Mouse (Mus musculus) kidney, adult 9 months (tissue): ENCODE results near the gene Pmepa1.

Experiments used
- DNase-seq: peaks from one replicate; pipeline ENCODE4 v3.0.0; 2022

Gene Pmepa1

DNA sequence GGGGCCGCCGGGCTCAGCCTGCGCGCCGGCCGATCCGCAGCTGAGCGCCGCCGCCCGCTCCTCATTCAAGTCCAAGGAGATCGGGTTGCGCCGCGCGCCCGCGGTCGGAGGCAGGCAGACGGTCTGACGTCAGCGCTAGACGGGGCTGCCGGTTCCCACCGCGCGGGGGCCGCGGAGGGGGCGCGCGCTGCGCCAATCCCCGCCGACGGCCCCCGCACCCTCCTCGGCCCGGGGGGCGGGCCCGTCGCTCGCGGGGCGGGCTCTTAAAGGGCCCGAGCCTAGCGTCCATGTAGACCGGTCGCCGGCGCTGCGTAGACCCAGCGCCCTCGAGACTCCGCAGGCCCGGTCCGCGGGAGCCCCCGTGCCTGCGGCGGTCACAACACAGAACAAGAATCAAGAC, at the start of gene Pmepa1:
TSS of gene Pmepa1 (minus strand) at position 125 of the 400 bp plus-strand sequence.
- DNase-seq, result peak; percentile 93

GRCm38 (mm10) chr2:173321754-173322153, 45.4 kb upstream of the Pmepa1 start:
- DNase-seq, result no peak

GRCm38 (mm10) chr2:173321194-173321593, 44.9 kb upstream of the Pmepa1 start:
- no peak for DNase-seq

DNA sequence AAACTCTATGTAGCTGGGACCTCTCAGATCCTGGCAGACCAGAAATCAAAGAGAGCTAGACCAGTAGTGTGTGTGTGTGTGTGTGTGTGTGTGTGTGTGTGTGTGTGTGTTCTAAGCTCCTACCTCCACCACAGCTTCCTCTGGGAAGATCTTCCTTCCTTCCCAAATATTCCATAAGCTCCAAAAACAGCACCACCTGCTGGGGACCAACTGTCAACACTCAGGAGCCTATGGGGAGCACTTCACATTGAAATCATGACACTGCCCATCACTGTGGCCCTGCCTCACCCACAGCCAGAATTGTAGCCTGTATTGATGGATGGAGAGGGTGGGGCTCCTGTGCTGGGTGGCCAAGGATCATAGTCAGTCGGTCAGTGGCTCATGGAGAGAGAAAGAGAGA, 38.0 kb upstream of the Pmepa1 start:
- no peak for DNase-seq

GRCm38 (mm10) chr2:173308486-173308885, 32.2 kb upstream of the Pmepa1 start:
- no peak for DNase-seq

GRCm38 (mm10) chr2:173307984-173308383, 31.7 kb upstream of the Pmepa1 start:
- no peak for DNase-seq

GRCm38 (mm10) chr2:173307561-173307960, 31.2 kb upstream of the Pmepa1 start:
- DNase-seq, result peak; percentile 74

DNA sequence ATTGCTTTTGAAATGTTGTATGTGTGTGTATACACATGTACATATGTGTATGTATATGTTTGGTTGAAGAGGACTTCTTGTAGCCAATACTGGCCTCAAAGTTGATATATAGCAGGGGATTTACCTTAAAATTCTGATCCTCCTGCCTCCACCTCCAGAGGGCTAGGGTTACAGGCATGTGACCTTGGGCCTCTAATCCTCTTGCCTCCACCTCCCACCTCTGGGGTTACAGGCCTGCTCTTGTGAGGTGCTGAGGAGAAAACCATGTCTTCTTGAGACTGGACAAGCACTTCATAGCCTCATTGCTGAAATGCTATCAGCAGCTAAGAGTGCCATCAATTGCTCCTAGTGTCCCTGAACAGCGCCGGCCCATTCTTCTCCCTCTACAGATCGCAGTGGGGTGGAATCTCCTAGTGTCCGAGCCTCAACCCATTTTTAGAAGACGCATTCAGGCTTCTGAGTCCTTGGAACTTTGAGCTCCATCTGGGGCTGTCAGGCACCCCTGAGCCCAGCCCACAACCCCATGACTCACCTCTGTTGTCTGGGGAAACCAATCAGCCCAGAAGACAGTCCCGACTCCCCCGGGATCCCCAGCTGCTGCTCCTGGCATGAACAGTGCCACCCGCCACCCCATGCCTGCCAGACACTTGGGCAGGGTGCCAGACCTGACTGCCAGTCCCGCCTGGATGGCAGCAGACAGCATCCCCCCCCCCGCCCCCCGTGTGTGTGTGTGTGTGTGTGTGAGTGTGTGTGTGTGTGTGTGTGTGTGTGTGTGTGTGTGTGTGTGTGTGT, 30.6 kb upstream of the Pmepa1 start:
- peak; percentile 47 for DNase-seq

GRCm38 (mm10) chr2:173305011-173305410, 28.7 kb upstream of the Pmepa1 start:
- DNase-seq, result no peak

GRCm38 (mm10) chr2:173300663-173301630, 24.6 kb upstream of the Pmepa1 start:
- no peak for DNase-seq

- no peak for DNase-seq
These were observed 20.1 kb upstream of the Pmepa1 start for GRCm38 (mm10) chr2:173296408-173296807.

- DNase-seq, result no peak
These were observed 16.7 kb upstream of the Pmepa1 start for GRCm38 (mm10) chr2:173293042-173293441.

DNA sequence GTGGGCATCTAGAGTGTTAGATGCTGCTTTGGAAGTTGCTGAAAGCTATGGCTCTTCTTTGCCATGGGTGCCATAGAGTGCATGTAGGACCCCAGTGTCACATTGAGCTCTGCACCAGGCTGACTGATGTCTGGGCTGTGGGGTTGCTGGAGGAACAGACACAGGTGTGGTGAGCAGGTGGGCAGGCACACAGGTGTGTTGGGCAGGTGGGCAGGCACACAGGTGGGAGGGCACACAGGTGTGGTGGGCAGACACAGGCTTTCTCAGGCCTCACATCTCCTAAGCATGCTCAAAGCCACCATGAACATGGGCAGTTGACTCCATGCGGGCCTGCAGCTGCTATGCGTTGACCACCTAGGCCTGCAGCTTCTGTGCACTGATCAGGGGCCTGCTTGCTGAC, 16.2 kb upstream of the Pmepa1 start:
- DNase-seq, result no peak

DNA sequence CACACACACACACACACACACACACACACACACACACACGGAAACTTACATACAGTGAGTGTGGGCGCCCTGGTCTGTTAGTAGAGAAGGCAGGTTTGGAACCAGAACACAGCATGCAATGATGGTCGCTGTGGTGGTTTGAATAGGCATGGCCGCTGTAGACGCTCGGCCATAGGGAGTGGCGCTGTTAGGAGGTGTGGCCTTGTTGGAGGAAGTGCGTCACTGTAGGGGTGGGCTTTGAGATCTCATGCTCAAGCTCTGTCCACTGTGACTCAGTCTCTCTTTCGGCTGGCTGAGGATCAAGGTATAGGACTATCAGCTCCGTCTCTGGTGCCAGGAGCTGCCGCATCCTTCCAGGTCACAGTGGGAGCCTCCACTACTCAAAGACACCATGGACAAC, 14.6 kb upstream of the Pmepa1 start:
- no peak for DNase-seq

DNA sequence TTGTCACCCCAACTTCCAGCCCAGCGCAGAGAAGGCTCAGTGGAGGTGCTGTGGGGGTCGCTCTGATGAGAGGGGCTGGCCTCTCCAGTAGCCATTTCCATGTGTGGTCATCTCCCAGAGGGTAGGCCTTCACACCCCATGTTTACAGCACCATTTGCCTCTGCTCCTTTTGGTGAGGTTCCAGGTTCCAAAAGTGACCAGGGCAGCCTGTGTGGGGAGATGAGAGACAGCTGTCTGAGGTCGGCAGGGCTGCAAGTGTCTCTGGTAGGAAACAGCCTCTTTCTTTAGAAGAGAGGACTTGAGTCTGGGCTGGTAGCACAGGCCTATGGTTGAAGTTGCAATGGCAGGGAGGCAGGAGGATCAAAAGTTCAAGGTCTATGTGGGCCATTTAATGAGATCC, 13.6 kb upstream of the Pmepa1 start:
- no peak for DNase-seq

GRCm38 (mm10) chr2:173285816-173286538, 9.6 kb upstream of the Pmepa1 start:
- DNase-seq, result no peak

- DNase-seq, result no peak
These were observed 8.4 kb upstream of the Pmepa1 start for GRCm38 (mm10) chr2:173284771-173285170.

DNA sequence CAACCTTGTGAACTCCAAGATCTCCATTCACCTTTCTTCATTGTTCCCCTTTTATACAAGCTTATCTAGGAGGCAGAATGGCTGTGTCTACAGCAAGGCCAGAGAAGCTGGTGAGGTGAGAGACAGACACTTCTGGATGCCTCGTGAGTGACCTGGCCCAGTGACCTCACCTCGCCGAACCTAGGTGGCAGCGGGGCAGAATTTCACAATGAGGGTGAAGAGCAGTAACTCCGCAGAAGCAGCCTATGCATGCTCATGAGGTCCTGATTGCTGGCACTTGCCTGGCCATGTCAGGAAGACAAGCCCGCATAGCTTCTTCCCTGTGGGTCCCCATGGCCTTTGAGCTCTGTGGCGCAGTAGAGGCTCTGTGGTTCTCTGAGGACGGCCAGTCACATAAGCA, 5.9 kb upstream of the Pmepa1 start:
- no peak for DNase-seq

- peak; percentile 56 for DNase-seq
These were observed 4.9 kb upstream of the Pmepa1 start for GRCm38 (mm10) chr2:173281021-173281937.

GRCm38 (mm10) chr2:173278846-173279580, 2.7 kb upstream of the Pmepa1 start:
- DNase-seq, result peak; percentile 28

GRCm38 (mm10) chr2:173276859-173277258, 526 bp upstream of the Pmepa1 start:
- peak; percentile 63 for DNase-seq
